Mouse (Mus musculus): ENCODE measurements around the gene Rasa4.

Gene Rasa4

GRCm38 (mm10) chr5:136088821-136089575 lies 5.3 kb downstream of the Rasa4 start:
- H3K4me1 ChIP-seq (replicated peaks; ENCODE audit: low read depth, low read length) = peaks cover 70% of the 10 kb centered on the region
- peaks cover 25% of the 10 kb centered on the region for H3K36me3 ChIP-seq (ENCODE audit: insufficient read depth, low read length)
- no peaks in the 10 kb centered on the region for H3K9me3 ChIP-seq (ENCODE audit: low read length)
- H3K4me3 ChIP-seq (replicated peaks; ENCODE audit: low read length) = no peak overlapping the region
- peaks cover 8% of the 10 kb centered on the region for H3K27me3 ChIP-seq (ENCODE audit: insufficient read depth, low read length)
- TF ChIP-seq NANOG (IDR thresholded peaks at IDR 0.05; ENCODE audit: borderline replicate concordance, low read length) (no peak), POU5F1 (IDR thresholded peaks at IDR 0.05; ENCODE audit: borderline replicate concordance, low read length) (no peak), CTCF (conservative IDR thresholded peaks at IDR 0.05; ENCODE audit: low read length) (no peak; the same call in 1 of the 2 replicates)

- Histone ChIP-seq H3K4me1 (replicated peaks; ENCODE audit: low read depth, low read length) (peaks cover 54% of the 10 kb centered on the region), H3K36me3 (ENCODE audit: insufficient read depth, low read length) (peaks cover 38% of the 10 kb centered on the region), H3K9me3 (ENCODE audit: low read length) (peaks cover 11% of the 10 kb centered on the region), H3K27me3 (ENCODE audit: insufficient read depth, low read length) (no peaks in the 10 kb centered on the region), H3K4me3 (replicated peaks; ENCODE audit: low read length) (no peak overlapping the region)
- TF ChIP-seq CTCF (conservative IDR thresholded peaks at IDR 0.05; ENCODE audit: low read length) (no peak), NANOG (IDR thresholded peaks at IDR 0.05; ENCODE audit: borderline replicate concordance, low read length) (no peak), POU5F1 (IDR thresholded peaks at IDR 0.05; ENCODE audit: borderline replicate concordance, low read length) (no peak)
Observed at GRCm38 (mm10) chr5:136091927-136092326, 8.2 kb downstream of the Rasa4 start.

GRCm38 (mm10) chr5:136094249-136095010 lies 10.7 kb downstream of the Rasa4 start:
- H3K9me3 ChIP-seq (ENCODE audit: low read length) = peaks cover 11% of the 10 kb centered on the region
- H3K27me3 ChIP-seq (ENCODE audit: insufficient read depth, low read length) = no peaks in the 10 kb centered on the region
- peaks cover 42% of the 10 kb centered on the region for H3K36me3 ChIP-seq (ENCODE audit: insufficient read depth, low read length)
- TF ChIP-seq POU5F1 (IDR thresholded peaks at IDR 0.05; ENCODE audit: borderline replicate concordance, low read length) (no peak), CTCF (conservative IDR thresholded peaks at IDR 0.05; ENCODE audit: low read length) (no peak), NANOG (IDR thresholded peaks at IDR 0.05; ENCODE audit: borderline replicate concordance, low read length) (no peak)
- H3K4me3 ChIP-seq (replicated peaks; ENCODE audit: low read length) = no peak overlapping the region
- H3K4me1 ChIP-seq (replicated peaks; ENCODE audit: low read depth, low read length) = peaks cover 54% of the 10 kb centered on the region

- peaks cover 39% of the 10 kb centered on the region for H3K36me3 ChIP-seq (ENCODE audit: insufficient read depth, low read length)
Observed at GRCm38 (mm10) chr5:136095089-136095488, 11.4 kb downstream of the Rasa4 start.

DNA sequence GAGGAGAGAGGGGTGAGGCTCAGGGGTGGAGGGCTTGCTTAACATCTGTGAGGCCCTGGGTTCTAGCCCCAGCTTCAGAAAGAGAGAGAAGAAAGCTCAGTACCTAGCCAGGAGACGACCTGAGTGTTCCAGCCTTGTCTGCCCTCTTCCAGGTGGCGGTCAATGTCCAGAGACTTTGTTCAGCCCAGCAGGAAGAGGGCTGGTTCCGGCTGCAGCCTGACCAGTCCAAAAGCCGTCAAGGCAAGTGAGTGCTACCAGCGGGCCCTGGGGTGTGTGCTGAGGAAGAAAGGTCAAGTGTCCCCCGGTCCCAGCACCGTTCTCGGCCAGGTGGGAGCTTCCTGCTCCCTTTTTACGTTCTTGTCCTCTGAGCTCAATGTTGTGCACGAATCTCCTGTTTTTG lies 14.8 kb downstream of the Rasa4 start:
- Histone ChIP-seq H3K36me3 (ENCODE audit: insufficient read depth, low read length) (peaks cover 22% of the 10 kb centered on the region), H3K27me3 (ENCODE audit: insufficient read depth, low read length) (no peaks in the 10 kb centered on the region), H3K9me3 (ENCODE audit: low read length) (peaks cover 11% of the 10 kb centered on the region), H3K4me1 (replicated peaks; ENCODE audit: low read depth, low read length) (peaks cover 78% of the 10 kb centered on the region), H3K4me3 (replicated peaks; ENCODE audit: low read length) (0 out of 2 replicates have a peak overlapping the region, but pooled peaks have one; percentile 10)
- TF ChIP-seq NANOG (IDR thresholded peaks at IDR 0.05; ENCODE audit: borderline replicate concordance, low read length) = no peak
- TF ChIP-seq CTCF (conservative IDR thresholded peaks at IDR 0.05; ENCODE audit: low read length) = no peak
- TF ChIP-seq POU5F1 (IDR thresholded peaks at IDR 0.05; ENCODE audit: borderline replicate concordance, low read length) = no peak

More at GRCm38 (mm10) chr5:136095089-136095488, 11.4 kb downstream of the Rasa4 start:
- no peak overlapping the region for H3K4me3 ChIP-seq (replicated peaks; ENCODE audit: low read length)
- peaks cover 11% of the 10 kb centered on the region for H3K9me3 ChIP-seq (ENCODE audit: low read length)
- no peaks in the 10 kb centered on the region for H3K27me3 ChIP-seq (ENCODE audit: insufficient read depth, low read length)
- TF ChIP-seq POU5F1 (IDR thresholded peaks at IDR 0.05; ENCODE audit: borderline replicate concordance, low read length) (no peak), NANOG (IDR thresholded peaks at IDR 0.05; ENCODE audit: borderline replicate concordance, low read length) (no peak), CTCF (conservative IDR thresholded peaks at IDR 0.05; ENCODE audit: low read length) (no peak)
- peaks cover 58% of the 10 kb centered on the region for H3K4me1 ChIP-seq (replicated peaks; ENCODE audit: low read depth, low read length)

DNA sequence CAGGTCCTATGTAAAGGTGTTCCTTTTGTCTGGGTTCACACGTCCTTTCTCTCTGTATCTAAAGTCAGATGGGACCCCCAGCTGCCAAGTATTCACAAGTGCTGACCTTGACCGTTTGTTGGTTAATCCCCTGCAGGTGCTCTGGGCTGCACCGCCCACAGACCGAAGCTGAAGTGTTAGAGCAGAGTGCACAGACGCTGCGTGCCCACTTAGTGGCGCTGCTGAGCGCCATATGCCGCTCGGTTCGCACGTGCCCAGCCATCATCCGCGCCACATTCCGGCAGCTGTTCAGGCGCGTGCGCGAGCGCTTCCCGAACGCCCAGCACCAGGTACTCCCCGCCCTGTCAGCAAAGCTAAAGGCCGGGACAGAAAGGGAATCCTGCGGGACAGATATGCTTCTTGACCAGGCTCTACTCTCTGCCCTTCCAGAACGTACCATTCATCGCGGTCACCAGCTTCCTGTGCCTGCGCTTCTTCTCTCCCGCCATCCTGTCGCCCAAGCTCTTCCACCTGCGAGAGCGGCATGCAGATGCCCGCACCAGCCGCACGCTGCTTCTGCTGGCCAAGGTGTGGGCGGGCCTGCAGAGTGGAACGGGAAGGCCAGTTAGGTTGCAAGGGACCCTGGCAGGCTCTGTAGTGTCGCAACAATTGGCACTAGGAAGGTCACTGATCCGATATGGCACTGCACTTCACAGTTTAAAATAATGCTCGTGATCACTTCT lies 18.5 kb downstream of the Rasa4 start:
- peak; percentile 92 for TF ChIP-seq NANOG (IDR thresholded peaks at IDR 0.05; ENCODE audit: borderline replicate concordance, low read length)
- TF ChIP-seq CTCF (conservative IDR thresholded peaks at IDR 0.05; ENCODE audit: low read length) = peak; percentile 83
- no peak for TF ChIP-seq POU5F1 (IDR thresholded peaks at IDR 0.05; ENCODE audit: borderline replicate concordance, low read length)
- Histone ChIP-seq H3K9me3 (ENCODE audit: low read length) (no peaks in the 10 kb centered on the region), H3K36me3 (ENCODE audit: insufficient read depth, low read length) (peaks cover 38% of the 10 kb centered on the region), H3K4me1 (replicated peaks; ENCODE audit: low read depth, low read length) (peaks cover 78% of the 10 kb centered on the region), H3K27me3 (ENCODE audit: insufficient read depth, low read length) (no peaks in the 10 kb centered on the region), H3K4me3 (replicated peaks; ENCODE audit: low read length) (peak overlapping the region; percentile 79)

- peaks cover 53% of the 10 kb centered on the region for H3K36me3 ChIP-seq (ENCODE audit: insufficient read depth, low read length)
- peaks cover 79% of the 10 kb centered on the region for H3K4me1 ChIP-seq (replicated peaks; ENCODE audit: low read depth, low read length)
- TF ChIP-seq CTCF (conservative IDR thresholded peaks at IDR 0.05; ENCODE audit: low read length) (peak; percentile 99), POU5F1 (IDR thresholded peaks at IDR 0.05; ENCODE audit: borderline replicate concordance, low read length) (no peak)
- 0 out of 2 replicates have a peak overlapping the region, but pooled peaks have one; percentile 11 for H3K4me3 ChIP-seq (replicated peaks; ENCODE audit: low read length)
- no peaks in the 10 kb centered on the region for H3K9me3 ChIP-seq (ENCODE audit: low read length)
- no peaks in the 10 kb centered on the region for H3K27me3 ChIP-seq (ENCODE audit: insufficient read depth, low read length)
Observed at GRCm38 (mm10) chr5:136104511-136104910, 20.8 kb downstream of the Rasa4 start.

DNA sequence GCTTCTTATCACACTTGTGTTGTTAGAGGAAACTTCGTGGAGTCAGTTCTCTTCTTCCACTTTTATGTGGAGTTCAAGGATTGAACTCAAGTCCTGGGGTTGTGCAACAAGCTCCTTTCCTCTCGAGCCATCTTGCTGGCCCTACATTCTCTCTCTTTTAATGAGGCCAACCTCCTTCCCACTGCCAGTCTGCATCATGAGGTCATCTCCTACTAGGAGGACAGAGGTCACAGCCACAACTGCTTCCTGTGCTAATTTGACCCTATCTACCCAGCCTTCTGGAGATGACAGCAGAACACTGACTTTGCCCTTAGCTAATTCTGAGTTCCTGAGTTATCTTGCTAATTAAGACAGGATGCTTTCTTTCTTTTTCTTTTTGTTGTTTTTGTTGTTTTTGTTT lies 24.8 kb downstream of the Rasa4 start:
- Histone ChIP-seq H3K4me1 (replicated peaks; ENCODE audit: low read depth, low read length) (peaks cover 65% of the 10 kb centered on the region), H3K4me3 (replicated peaks; ENCODE audit: low read length) (no peak overlapping the region), H3K9me3 (ENCODE audit: low read length) (no peaks in the 10 kb centered on the region), H3K27me3 (ENCODE audit: insufficient read depth, low read length) (no peaks in the 10 kb centered on the region), H3K36me3 (ENCODE audit: insufficient read depth, low read length) (peaks cover 68% of the 10 kb centered on the region)
- no peak for TF ChIP-seq CTCF (conservative IDR thresholded peaks at IDR 0.05; ENCODE audit: low read length)
- no peak for TF ChIP-seq POU5F1 (IDR thresholded peaks at IDR 0.05; ENCODE audit: borderline replicate concordance, low read length)

Data from E14TG2a.4 (cell line).